Mouse (Mus musculus): ENCODE results near the gene Rnf208. TPM values are rescaled to one million over a fixed set of nuclear protein-coding genes. Genes with fewer than 3 reads are reported as not detected.

The Rnf208 gene
- 30.2 and 37.9 TPM in 2 replicates for polyA plus RNA-seq (2016; fragmentation: Nextera tagmentation; extraction: Ambion mirVana)

- H3K4me3 ChIP-seq (replicated peaks) = peak within 1 kb of the TSS; percentile 64
- 0 out of 2 replicates have a peak within 1 kb of the TSS, but pooled peaks have one; percentile 61 for H3K27ac ChIP-seq
- WGBS = under 1% methylated on average over 32 of the region's 59 CpGs
- peaks cover 31% of the 10 kb centered on the region for H3K4me1 ChIP-seq
- peaks cover 16% of the 10 kb centered on the region; the same call in 1 of the 2 replicates for H3K36me3 ChIP-seq (replicated peaks)
- H3K9me3 ChIP-seq = no peaks in the 10 kb centered on the region
- H3K4me2 ChIP-seq = peak within 1 kb of the TSS; percentile 97
- peaks cover 32% of the 10 kb centered on the region for H3K27me3 ChIP-seq
- peak within 1 kb of the TSS; percentile 77 for H3K9ac ChIP-seq
- ATAC-seq (ENCODE audit: low FRiP score) = peak; percentile 60
Measured at GRCm38 (mm10) chr2:25242101-25242506, at the start of gene Rnf208, which contains the start of gene Cysrt1. Gene Rnf208, plus strand, starts transcription at chr2:25242255. Gene Cysrt1, minus strand, starts transcription at chr2:25242452.

DNA sequence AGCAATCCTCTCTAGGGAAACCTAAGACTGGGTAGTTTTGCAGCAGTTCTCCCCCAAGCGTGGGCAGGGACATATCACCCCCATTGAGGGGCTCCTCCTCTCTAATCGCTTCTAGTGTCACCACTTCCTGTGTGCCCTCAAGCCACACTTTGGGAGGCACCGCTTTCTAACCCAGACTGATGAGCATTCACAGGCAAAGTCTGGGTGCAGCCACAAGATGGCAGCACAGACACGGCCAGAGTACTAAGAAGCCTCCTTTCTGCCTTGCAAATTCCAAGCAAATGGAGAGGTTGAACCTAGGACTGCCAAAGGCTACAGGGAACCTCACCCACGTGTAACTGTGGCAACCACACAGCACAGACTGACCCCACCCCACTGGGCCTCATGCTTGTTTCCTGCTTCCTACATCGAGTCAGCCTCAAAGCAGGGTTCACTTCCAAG is 48.7 kb upstream of the Rnf208 start:
- Histone ChIP-seq H3K27me3 (peaks cover 38% of the 10 kb centered on the region), H3K9me3 (no peaks in the 10 kb centered on the region), H3K9ac (peak overlapping the region; percentile 12; the same call in 1 of the 2 replicates), H3K4me3 (replicated peaks) (no peak overlapping the region), H3K36me3 (replicated peaks) (peaks cover 5% of the 10 kb centered on the region; the same call in 1 of the 2 replicates), H3K4me2 (no peak overlapping the region), H3K27ac (no peak overlapping the region), H3K4me1 (peaks cover 10% of the 10 kb centered on the region)
- ATAC-seq (ENCODE audit: low FRiP score) = peak; percentile 78
- 7% methylated on average over 6 of the region's 6 CpGs for WGBS

GRCm38 (mm10) chr2:25194006-25194405 is 48.0 kb upstream of the Rnf208 start:
- H3K4me1 ChIP-seq = peaks cover 10% of the 10 kb centered on the region
- no peak overlapping the region for H3K9ac ChIP-seq
- H3K4me2 ChIP-seq = no peak overlapping the region
- ATAC-seq (ENCODE audit: low FRiP score) = no peak
- H3K36me3 ChIP-seq (replicated peaks) = peaks cover 11% of the 10 kb centered on the region
- 82% methylated on average over 5 of the region's 5 CpGs for WGBS
- no peaks in the 10 kb centered on the region for H3K9me3 ChIP-seq
- H3K27me3 ChIP-seq = peaks cover 38% of the 10 kb centered on the region
- H3K27ac ChIP-seq = no peak overlapping the region
- no peak overlapping the region for H3K4me3 ChIP-seq (replicated peaks)

- Histone ChIP-seq H3K9me3 (no peaks in the 10 kb centered on the region), H3K9ac (no peak overlapping the region), H3K36me3 (replicated peaks) (peaks cover 17% of the 10 kb centered on the region), H3K4me2 (no peak overlapping the region), H3K27me3 (peaks cover 38% of the 10 kb centered on the region), H3K27ac (no peak overlapping the region), H3K4me3 (replicated peaks) (no peak overlapping the region), H3K4me1 (peaks cover 10% of the 10 kb centered on the region)
- WGBS = 89% methylated on average over 17 of the region's 17 CpGs
- no peak for ATAC-seq (ENCODE audit: low FRiP score)
Measured at GRCm38 (mm10) chr2:25194486-25195171, 47.4 kb upstream of the Rnf208 start.

- no peak for ATAC-seq (ENCODE audit: low FRiP score)
- Histone ChIP-seq H3K27ac (no peak overlapping the region), H3K9ac (no peak overlapping the region), H3K4me3 (replicated peaks) (no peak overlapping the region), H3K9me3 (no peaks in the 10 kb centered on the region), H3K36me3 (replicated peaks) (peaks cover 25% of the 10 kb centered on the region), H3K27me3 (peaks cover 38% of the 10 kb centered on the region), H3K4me2 (peak overlapping the region; percentile 25), H3K4me1 (peaks cover 10% of the 10 kb centered on the region)
- 22% methylated on average over 55 of the region's 55 CpGs for WGBS
Measured at GRCm38 (mm10) chr2:25195211-25196156, 46.6 kb upstream of the Rnf208 start.

DNA sequence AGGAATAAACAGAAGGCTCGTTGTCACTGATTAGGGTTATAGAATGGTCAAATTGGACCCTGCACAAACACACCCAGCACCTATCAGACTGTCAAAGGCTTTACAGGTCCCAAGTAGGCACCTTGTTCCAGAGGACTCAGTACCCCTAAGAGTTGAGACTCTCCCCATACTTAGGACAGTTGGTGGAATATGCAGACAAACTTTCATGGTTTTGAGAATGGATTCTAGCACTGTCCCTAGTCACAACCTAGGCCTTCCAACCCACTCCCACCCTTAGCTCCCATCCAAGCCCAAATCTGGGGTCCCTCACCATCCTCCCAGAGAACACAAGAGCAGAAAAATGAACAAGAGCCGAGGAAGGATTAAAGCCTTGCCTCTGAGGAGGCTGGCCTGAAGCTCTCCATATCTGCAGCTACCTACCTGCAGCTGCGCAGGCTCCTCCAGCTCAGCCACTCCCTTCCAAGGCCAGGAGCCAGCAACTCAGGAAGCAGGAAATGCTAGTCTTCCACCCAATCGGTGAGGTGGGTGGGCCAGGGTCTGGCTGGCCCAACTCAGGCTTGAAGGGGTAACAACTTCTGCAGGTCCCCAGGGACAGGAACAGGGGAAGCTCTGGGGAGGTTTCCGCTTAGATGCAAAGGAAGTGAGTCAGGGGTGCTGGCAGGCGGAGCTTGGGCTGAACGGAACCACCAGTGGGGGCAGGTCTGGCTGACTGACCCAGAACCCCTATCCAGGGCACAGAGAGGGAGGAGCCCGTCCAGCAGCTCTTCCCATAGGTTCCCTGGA is 45.7 kb upstream of the Rnf208 start, which contains the start of gene Tor4a:
Tor4a (minus strand) TSS at position 715 of the 783 bp plus-strand sequence.
- no peaks in the 10 kb centered on the region for H3K9me3 ChIP-seq
- no peak for ATAC-seq (ENCODE audit: low FRiP score)
- H3K36me3 ChIP-seq (replicated peaks) = peaks cover 34% of the 10 kb centered on the region
- peaks cover 10% of the 10 kb centered on the region for H3K4me1 ChIP-seq
- no peak within 1 kb of the TSS; the same call in 1 of the 2 replicates for H3K4me3 ChIP-seq (replicated peaks)
- H3K27ac ChIP-seq = no peak within 1 kb of the TSS
- 11% methylated on average over 8 of the region's 8 CpGs for WGBS
- H3K27me3 ChIP-seq = peaks cover 38% of the 10 kb centered on the region
- H3K9ac ChIP-seq = no peak within 1 kb of the TSS
- peak within 1 kb of the TSS; percentile 25 for H3K4me2 ChIP-seq

GRCm38 (mm10) chr2:25197191-25197590 is 44.9 kb upstream of the Rnf208 start:
- Histone ChIP-seq H3K4me2 (no peak overlapping the region), H3K4me1 (peaks cover 10% of the 10 kb centered on the region), H3K4me3 (replicated peaks) (no peak overlapping the region), H3K27ac (no peak overlapping the region), H3K36me3 (replicated peaks) (peaks cover 42% of the 10 kb centered on the region), H3K9ac (no peak overlapping the region), H3K9me3 (no peaks in the 10 kb centered on the region), H3K27me3 (peaks cover 38% of the 10 kb centered on the region)
- 29% methylated on average over 2 of the region's 2 CpGs for WGBS
- no peak for ATAC-seq (ENCODE audit: low FRiP score)

- no peak overlapping the region for H3K4me2 ChIP-seq
- no peak for ATAC-seq (ENCODE audit: low FRiP score)
- no peaks in the 10 kb centered on the region for H3K9me3 ChIP-seq
- H3K27ac ChIP-seq = no peak overlapping the region
- H3K36me3 ChIP-seq (replicated peaks) = peaks cover 50% of the 10 kb centered on the region
- peaks cover 10% of the 10 kb centered on the region for H3K4me1 ChIP-seq
- no peak overlapping the region for H3K4me3 ChIP-seq (replicated peaks)
- H3K27me3 ChIP-seq = peaks cover 38% of the 10 kb centered on the region
- H3K9ac ChIP-seq = no peak overlapping the region
Measured at GRCm38 (mm10) chr2:25197946-25198345, 44.1 kb upstream of the Rnf208 start.

GRCm38 (mm10) chr2:25200631-25201030 is 41.4 kb upstream of the Rnf208 start:
- Histone ChIP-seq H3K4me1 (peaks cover 1% of the 10 kb centered on the region; the same call in 1 of the 2 replicates), H3K27ac (no peak overlapping the region), H3K27me3 (peaks cover 19% of the 10 kb centered on the region), H3K4me2 (no peak overlapping the region), H3K36me3 (replicated peaks) (peaks cover 75% of the 10 kb centered on the region), H3K9ac (no peak overlapping the region), H3K4me3 (replicated peaks) (no peak overlapping the region), H3K9me3 (no peaks in the 10 kb centered on the region)
- ATAC-seq (ENCODE audit: low FRiP score) = no peak
- 93% methylated on average over 2 of the region's 2 CpGs for WGBS

- no peak overlapping the region for H3K4me3 ChIP-seq (replicated peaks)
- H3K36me3 ChIP-seq (replicated peaks) = peaks cover 95% of the 10 kb centered on the region
- H3K4me2 ChIP-seq = no peak overlapping the region
- no peak overlapping the region for H3K9ac ChIP-seq
- WGBS = 69% methylated on average over 4 of the region's 4 CpGs
- peaks cover 3% of the 10 kb centered on the region for H3K4me1 ChIP-seq
- H3K9me3 ChIP-seq = no peaks in the 10 kb centered on the region
- no peak overlapping the region for H3K27ac ChIP-seq
- ATAC-seq (ENCODE audit: low FRiP score) = no peak
- H3K27me3 ChIP-seq = no peaks in the 10 kb centered on the region
Measured at GRCm38 (mm10) chr2:25203631-25204214, 38.3 kb upstream of the Rnf208 start.

DNA sequence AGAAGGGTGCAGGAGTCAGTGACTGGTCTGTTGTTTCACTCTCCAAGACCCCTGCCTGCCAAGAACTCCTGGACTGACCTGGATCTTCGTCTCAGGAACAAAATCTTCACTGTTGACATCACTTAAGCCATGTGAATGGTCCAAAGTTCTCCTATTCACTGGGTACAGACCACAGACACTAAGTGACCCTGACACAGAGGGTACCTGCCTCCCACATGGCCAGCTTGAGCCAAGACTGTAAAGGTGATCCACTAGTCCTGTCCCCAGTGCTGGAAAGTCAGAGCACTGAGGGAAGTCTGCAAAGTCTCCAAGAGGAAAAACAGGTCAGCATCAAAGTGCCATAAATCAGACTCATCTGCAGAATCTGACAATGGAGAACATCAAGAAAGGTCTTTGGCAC is 34.5 kb upstream of the Rnf208 start:
- Histone ChIP-seq H3K4me3 (replicated peaks) (no peak overlapping the region), H3K36me3 (replicated peaks) (peaks cover 63% of the 10 kb centered on the region)
- 85% methylated on average over 1 of the region's 1 CpGs for WGBS

More for the DNA sequence above, 34.5 kb upstream of the Rnf208 start:
- no peak overlapping the region for H3K27ac ChIP-seq
- H3K27me3 ChIP-seq = 0 out of 2 replicates have a peak, but pooled peaks cover 1% of the 10 kb centered on the region
- H3K9me3 ChIP-seq = no peaks in the 10 kb centered on the region
- H3K4me1 ChIP-seq = peaks cover 25% of the 10 kb centered on the region
- ATAC-seq (ENCODE audit: low FRiP score) = no peak
- no peak overlapping the region for H3K4me2 ChIP-seq
- no peak overlapping the region for H3K9ac ChIP-seq

All from forebrain, embryonic 12.5 days (tissue).